Mouse (Mus musculus) heart, adult 9 months (tissue): ENCODE measurements around the gene Rex1bd.
A peak's percentile ranks its signal among the peaks of the same experiment; 100 is the strongest.

Experiments used
- DNase-seq, 2 experiments: peaks; one replicate each; pipeline ENCODE4 v3.0.0; 2022; ENCODE audit warnings: low spot score in 2 of 2

The Rex1bd gene

GRCm38 (mm10) chr8:70477269-70477982 is 29.1 kb downstream of the Rex1bd start:
- DNase-seq, result no peak

- DNase-seq, result peak; percentile 92 to 95
Measured at GRCm38 (mm10) chr8:70476333-70477268, 30.0 kb downstream of the Rex1bd start, which contains the start of gene Klhl26. TSS of gene Klhl26 (minus strand) at chr8:70476968.

GRCm38 (mm10) chr8:70471856-70472255 is 34.7 kb downstream of the Rex1bd start:
- no peak for DNase-seq

GRCm38 (mm10) chr8:70469938-70470337 is 36.6 kb downstream of the Rex1bd start:
- no peak for DNase-seq

- DNase-seq, result peak in 1 of 2 experiments; percentile 44
Measured at GRCm38 (mm10) chr8:70469295-70469916, 37.1 kb downstream of the Rex1bd start.

- no peak for DNase-seq
Measured at GRCm38 (mm10) chr8:70468733-70469132, 37.8 kb downstream of the Rex1bd start.

GRCm38 (mm10) chr8:70467907-70468306 is 38.6 kb downstream of the Rex1bd start:
- DNase-seq, result no peak

GRCm38 (mm10) chr8:70467229-70467725 is 39.3 kb downstream of the Rex1bd start:
- DNase-seq, result peak; percentile 64 to 69

GRCm38 (mm10) chr8:70466771-70467170 is 39.8 kb downstream of the Rex1bd start:
- peak; percentile 69 to 76 for DNase-seq

- no peak for DNase-seq
Measured at GRCm38 (mm10) chr8:70466305-70466704, 40.2 kb downstream of the Rex1bd start.

GRCm38 (mm10) chr8:70465701-70466100 is 40.9 kb downstream of the Rex1bd start:
- no peak for DNase-seq

- DNase-seq, result no peak
Measured at GRCm38 (mm10) chr8:70464162-70464561, 42.4 kb downstream of the Rex1bd start.

GRCm38 (mm10) chr8:70463306-70463705 is 43.2 kb downstream of the Rex1bd start:
- DNase-seq, result no peak

- peak in 1 of 2 experiments; percentile 39 for DNase-seq
Measured at GRCm38 (mm10) chr8:70462516-70462813, 44.1 kb downstream of the Rex1bd start.

GRCm38 (mm10) chr8:70461765-70462515 is 44.6 kb downstream of the Rex1bd start:
- DNase-seq, result peak; percentile 40 to 46

GRCm38 (mm10) chr8:70460606-70461005 is 45.9 kb downstream of the Rex1bd start:
- no peak for DNase-seq

GRCm38 (mm10) chr8:70460199-70460598 is 46.4 kb downstream of the Rex1bd start:
- no peak for DNase-seq

GRCm38 (mm10) chr8:70459636-70460035 is 46.9 kb downstream of the Rex1bd start:
- DNase-seq, result no peak

- no peak for DNase-seq
Measured at GRCm38 (mm10) chr8:70458462-70458861, 48.1 kb downstream of the Rex1bd start.

- no peak for DNase-seq
Measured at GRCm38 (mm10) chr8:70457882-70458281, 48.7 kb downstream of the Rex1bd start.

GRCm38 (mm10) chr8:70456996-70457395 is 49.6 kb downstream of the Rex1bd start:
- DNase-seq, result no peak
